ENCODE assay signal across 12 mouse cellular contexts in genomic region chr3:33913470-33913869, GRCm38 (mm10).
"Had no signal": no experiment of that assay in that cellular context is flagged by ENCODE, and none has a peak within 500 bp of the region (broad histone marks: within the 10 kb centered on the region; RNA-seq: fewer than 3 reads in every experiment).

No protein-coding gene starts in this region.

- H3K4me1 ChIP-seq: midbrain, embryonic 13.5 days had no signal

- DNase-seq: kidney, adult 9 months; kidney, postnatal 36 days; layer of hippocampus, adult 9-11 months; layer of hippocampus, postnatal 36 days; right cerebral cortex, postnatal 14 days; thymus, adult 2 months; thymus, postnatal 25 days had no signal

- H3K9ac ChIP-seq: liver, embryonic 12.5 days; midbrain, embryonic 13.5 days had no signal

- H3K27ac ChIP-seq: kidney, postnatal 0 days; limb, embryonic 10.5 days; liver, embryonic 12.5 days; midbrain, embryonic 13.5 days had no signal

- H3K36me3 ChIP-seq: limb, embryonic 10.5 days; liver, embryonic 12.5 days; midbrain, embryonic 13.5 days had no signal

- H3K4me3 ChIP-seq: limb, embryonic 10.5 days; liver, embryonic 12.5 days; midbrain, embryonic 13.5 days had no signal

- ATAC-seq: intestine, embryonic 16.5 days; liver, embryonic 12.5 days; midbrain, embryonic 13.5 days had no signal

- H3K9me3 ChIP-seq: limb, embryonic 10.5 days; liver, embryonic 12.5 days; midbrain, embryonic 13.5 days had no signal

- H3K4me2 ChIP-seq: liver, embryonic 12.5 days; midbrain, embryonic 13.5 days had no signal

- H3K27me3 ChIP-seq: liver, embryonic 12.5 days; midbrain, embryonic 13.5 days had no signal
